8 mouse cellular contexts compared by ENCODE assay signal in the genomic region with DNA sequence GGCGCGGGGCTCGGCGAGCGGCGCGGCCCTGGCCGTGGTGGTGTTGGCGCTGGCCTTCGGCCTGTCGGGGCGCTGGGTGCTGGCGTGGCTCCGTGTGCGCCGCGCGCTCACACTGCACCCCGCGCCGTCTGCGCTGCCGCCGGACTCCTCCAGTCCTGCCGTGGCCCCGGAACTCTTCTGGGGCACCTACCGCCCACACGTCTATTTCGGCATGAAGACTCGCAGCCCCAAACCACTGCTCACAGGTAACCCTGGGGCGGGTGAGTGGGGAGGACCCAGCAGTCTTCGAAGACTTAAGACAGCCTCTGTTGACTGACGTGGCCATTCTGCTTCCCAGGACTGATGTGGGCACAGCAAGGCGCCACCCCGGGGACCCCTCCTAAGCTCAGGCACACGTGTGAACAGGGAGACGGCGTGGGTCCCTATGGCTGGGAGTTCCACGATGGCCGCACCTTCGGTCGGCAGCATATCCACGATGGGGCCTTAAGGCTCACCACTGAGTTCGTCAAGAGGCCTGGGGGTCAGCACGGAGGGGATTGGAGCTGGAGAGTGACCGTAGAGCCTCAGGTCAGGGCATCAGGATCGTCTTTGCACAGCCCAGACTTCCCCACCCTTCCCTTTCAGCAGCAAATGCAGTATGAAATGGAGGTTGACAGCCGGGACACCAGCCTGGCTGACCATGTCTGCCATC. TPM values are rescaled to one million over a fixed set of nuclear protein-coding genes. Genes with fewer than 3 reads are reported as not detected.
DNase-seq lines count a peak whose midpoint lies in the region; ATAC-seq and TF ChIP-seq lines count a peak whose summit lies in the region.

No protein-coding gene starts in this region.

- H3K36me3 ChIP-seq in kidney, postnatal 0 days (ENCODE audit: insufficient read depth, low read length): 0 out of 2 replicates have a peak, but pooled peaks cover 5% of the 10 kb centered on the region
- peaks cover 13% of the 10 kb centered on the region; the same call in 1 of the 2 replicates for H3K36me3 ChIP-seq in forebrain, embryonic 16.5 days (ENCODE audit: control insufficient read depth, insufficient read depth)
- peaks cover 6% of the 10 kb centered on the region for H3K36me3 ChIP-seq in liver, embryonic 14.5 days (replicated peaks; ENCODE audit: control insufficient read depth, insufficient read depth, low read depth)
- H3K36me3 ChIP-seq in stomach, embryonic 16.5 days (ENCODE audit: control insufficient read depth, insufficient read depth, low read length): peaks cover 12% of the 10 kb centered on the region

- no peaks in the 10 kb centered on the region for H3K9me3 ChIP-seq in kidney, postnatal 0 days (replicated peaks; ENCODE audit: low read length)
- H3K9me3 ChIP-seq in forebrain, embryonic 16.5 days (ENCODE audit: control insufficient read depth, low read length): no peaks in the 10 kb centered on the region
- no peaks in the 10 kb centered on the region for H3K9me3 ChIP-seq in liver, embryonic 14.5 days (ENCODE audit: control insufficient read depth, low read length)
- H3K9me3 ChIP-seq in stomach, embryonic 16.5 days (replicated peaks; ENCODE audit: control insufficient read depth, low read length): no peaks in the 10 kb centered on the region

- TF ChIP-seq CTCF in kidney, postnatal 0 days (IDR thresholded peaks at IDR 0.05; ENCODE audit: low read depth): no peak
- 0 out of 2 replicates have a peak, but pooled peaks have one; percentile 2 for TF ChIP-seq CTCF in liver, embryonic 14.5 days (IDR thresholded peaks at IDR 0.05; ENCODE audit: low read depth)

- 2% methylated on average over 48 of the region's 48 CpGs for WGBS in kidney, postnatal 0 days
- 2% methylated on average over 36 of the region's 48 CpGs for WGBS in forebrain, embryonic 16.5 days
- under 1% methylated on average over 38 of the region's 48 CpGs for WGBS in liver, embryonic 14.5 days (ENCODE audit: insufficient replicate concordance)
- under 1% methylated on average over 42 of the region's 48 CpGs for WGBS in stomach, embryonic 16.5 days

- peak overlapping the region; percentile 85 for H3K4me2 ChIP-seq in kidney, postnatal 0 days (ENCODE audit: low read length)
- peak overlapping the region; percentile 97 for H3K4me2 ChIP-seq in forebrain, embryonic 16.5 days (ENCODE audit: low read length)
- peak overlapping the region; percentile 95 for H3K4me2 ChIP-seq in liver, embryonic 14.5 days (ENCODE audit: low read depth)
- peak overlapping the region; percentile 90 for H3K4me2 ChIP-seq in stomach, embryonic 16.5 days (ENCODE audit: low read depth, low read length)

- H3K27ac ChIP-seq in kidney, postnatal 0 days: peak overlapping the region; percentile 76
- H3K27ac ChIP-seq in forebrain, embryonic 16.5 days (ENCODE audit: low read length): peak overlapping the region; percentile 71
- H3K27ac ChIP-seq in liver, embryonic 14.5 days: peak overlapping the region; percentile 65
- peak overlapping the region; percentile 88 for H3K27ac ChIP-seq in stomach, embryonic 16.5 days (ENCODE audit: low read length)

- ATAC-seq in kidney, postnatal 0 days (replicated peaks; ENCODE audit: low FRiP score, low read depth): peak; percentile 4
- peak; percentile 19 for ATAC-seq in forebrain, embryonic 16.5 days
- ATAC-seq in liver, embryonic 14.5 days (ENCODE audit: insufficient read depth): peak; percentile 56; the same call in 1 of the 2 replicates
- peak; percentile 16; the same call in 1 of the 2 replicates for ATAC-seq in stomach, embryonic 16.5 days (ENCODE audit: insufficient read depth, low FRiP score)

- no peak for TF ChIP-seq EP300 in liver, embryonic 14.5 days (IDR thresholded peaks at IDR 0.05; ENCODE audit: low read depth)

- H3K9ac ChIP-seq in kidney, postnatal 0 days (ENCODE audit: low read depth, low read length): peak overlapping the region; percentile 76
- peak overlapping the region; percentile 94 for H3K9ac ChIP-seq in forebrain, embryonic 16.5 days (replicated peaks; ENCODE audit: low read depth, low read length)
- peak overlapping the region; percentile 72 for H3K9ac ChIP-seq in liver, embryonic 14.5 days (replicated peaks)
- H3K9ac ChIP-seq in stomach, embryonic 16.5 days (ENCODE audit: low read length): peak overlapping the region; percentile 93

- H3K4me1 ChIP-seq in kidney, postnatal 0 days (replicated peaks; ENCODE audit: insufficient read depth, low read length): peaks cover 25% of the 10 kb centered on the region
- peaks cover 37% of the 10 kb centered on the region for H3K4me1 ChIP-seq in forebrain, embryonic 16.5 days (replicated peaks; ENCODE audit: control insufficient read depth, insufficient read depth, low read length)
- peaks cover 18 to 23% of the 10 kb centered on the region in 2 experiments for H3K4me1 ChIP-seq in liver, embryonic 14.5 days (replicated peaks; ENCODE audit: control insufficient read depth in 2 of 2, insufficient read depth in 2 of 2, low read length in 1 of 2)
- peaks cover 24% of the 10 kb centered on the region for H3K4me1 ChIP-seq in stomach, embryonic 16.5 days (ENCODE audit: control insufficient read depth, insufficient read depth, low read length)

- peak overlapping the region; percentile 64 for H3K4me3 ChIP-seq in kidney, postnatal 0 days (replicated peaks; ENCODE audit: low read depth, low read length)
- peak overlapping the region; percentile 90 for H3K4me3 ChIP-seq in forebrain, embryonic 16.5 days (replicated peaks; ENCODE audit: low read length)
- peak overlapping the region; percentile 82 to 84 for H3K4me3 ChIP-seq in liver, embryonic 14.5 days (ENCODE audit: insufficient read depth in 1 of 2, low read depth in 2 of 2, low read length in 2 of 2)
- H3K4me3 ChIP-seq in stomach, embryonic 16.5 days (replicated peaks; ENCODE audit: low read length): peak overlapping the region; percentile 86

- H3K27me3 ChIP-seq in kidney, postnatal 0 days (ENCODE audit: insufficient read depth, low read length): no peaks in the 10 kb centered on the region
- no peaks in the 10 kb centered on the region for H3K27me3 ChIP-seq in forebrain, embryonic 16.5 days (replicated peaks; ENCODE audit: control insufficient read depth, insufficient read depth, low read length)
- H3K27me3 ChIP-seq in liver, embryonic 14.5 days (ENCODE audit: control insufficient read depth, insufficient read depth, low read length): no peaks in the 10 kb centered on the region
- H3K27me3 ChIP-seq in stomach, embryonic 16.5 days (ENCODE audit: control insufficient read depth, insufficient read depth, low read length): no peaks in the 10 kb centered on the region

- DNase-seq in kidney, postnatal 0 days (ENCODE audit: low spot score): no peak
- DNase-seq in kidney, postnatal 36 days: no peak
- DNase-seq in R1 (ENCODE audit: low read depth, low spot score): peak; percentile 46
- DNase-seq in liver, embryonic 14.5 days (ENCODE audit: low read depth in 3 of 3, low spot score in 3 of 3): no peak
- DNase-seq in right cerebral cortex, adult 2 months (ENCODE audit: low spot score in 2 of 2): no peak
- no peak for DNase-seq in kidney, postnatal 25 days

RNA-seq across cellular contexts. Expression of gene Mogs, which starts 0.5 kb away (rescaled TPM):
- polyA plus RNA-seq in kidney, postnatal 0 days (2015; fragmentation: Nextera tagmentation; extraction: Ambion mirVana): 33.9 and 37.6 TPM in 2 replicates
- polyA plus RNA-seq in forebrain, embryonic 16.5 days (2015; fragmentation: Nextera tagmentation; extraction: Ambion mirVana): 21.8 and 22.6 TPM in 2 replicates
- polyA plus RNA-seq in liver, embryonic 14.5 days (2012; rRNA removed): 33.9 and 36.9 TPM in 2 replicates
- 28.2 and 32.4 TPM in 2 replicates for polyA plus RNA-seq in liver, embryonic 14.5 days (2014; fragmentation: Nextera tagmentation; extraction: Ambion mirVana)
- polyA plus RNA-seq in stomach, embryonic 16.5 days (2015; fragmentation: Nextera tagmentation; extraction: Ambion mirVana): 8.3 TPM in 2 replicates

RNA-seq across cellular contexts. Expression of gene Wbp1, which starts 5.5 kb away (rescaled TPM):
- 108 and 115 TPM in 2 replicates for polyA plus RNA-seq in kidney, postnatal 0 days (2015; fragmentation: Nextera tagmentation; extraction: Ambion mirVana)
- polyA plus RNA-seq in forebrain, embryonic 16.5 days (2015; fragmentation: Nextera tagmentation; extraction: Ambion mirVana): 209 and 228 TPM in 2 replicates
- 27.7 and 33.6 TPM in 2 replicates for polyA plus RNA-seq in liver, embryonic 14.5 days (2012; rRNA removed)
- 22.0 and 27.1 TPM in 2 replicates for polyA plus RNA-seq in liver, embryonic 14.5 days (2014; fragmentation: Nextera tagmentation; extraction: Ambion mirVana)
- polyA plus RNA-seq in stomach, embryonic 16.5 days (2015; fragmentation: Nextera tagmentation; extraction: Ambion mirVana): 87.9 and 93.8 TPM in 2 replicates

RNA-seq across cellular contexts. Expression of gene Mrpl53, which starts 7.0 kb away (rescaled TPM):
- 165 and 166 TPM in 2 replicates for polyA plus RNA-seq in kidney, postnatal 0 days (2015; fragmentation: Nextera tagmentation; extraction: Ambion mirVana)
- 109 and 122 TPM in 2 replicates for polyA plus RNA-seq in forebrain, embryonic 16.5 days (2015; fragmentation: Nextera tagmentation; extraction: Ambion mirVana)
- polyA plus RNA-seq in liver, embryonic 14.5 days (2012; rRNA removed): 41.1 and 56.6 TPM in 2 replicates
- 87.1 and 87.4 TPM in 2 replicates for polyA plus RNA-seq in liver, embryonic 14.5 days (2014; fragmentation: Nextera tagmentation; extraction: Ambion mirVana)
- polyA plus RNA-seq in stomach, embryonic 16.5 days (2015; fragmentation: Nextera tagmentation; extraction: Ambion mirVana): 115 and 123 TPM in 2 replicates

RNA-seq across cellular contexts. Expression of gene Ino80b, which starts 9.4 kb away (rescaled TPM):
- 14.5 and 16.2 TPM in 2 replicates for polyA plus RNA-seq in kidney, postnatal 0 days (2015; fragmentation: Nextera tagmentation; extraction: Ambion mirVana)
- 11.4 and 14.4 TPM in 2 replicates for polyA plus RNA-seq in forebrain, embryonic 16.5 days (2015; fragmentation: Nextera tagmentation; extraction: Ambion mirVana)
- polyA plus RNA-seq in liver, embryonic 14.5 days (2012; rRNA removed): 9.4 and 11.6 TPM in 2 replicates
- 4.4 and 5.2 TPM in 2 replicates for polyA plus RNA-seq in liver, embryonic 14.5 days (2014; fragmentation: Nextera tagmentation; extraction: Ambion mirVana)
- 7.9 and 8.4 TPM in 2 replicates for polyA plus RNA-seq in stomach, embryonic 16.5 days (2015; fragmentation: Nextera tagmentation; extraction: Ambion mirVana)

RNA-seq across cellular contexts. Expression of gene Gm42688, which starts 14.4 kb away (rescaled TPM):
- polyA plus RNA-seq in kidney, postnatal 0 days (2015; fragmentation: Nextera tagmentation; extraction: Ambion mirVana): 2.7 and 2.9 TPM in 2 replicates
- 4.1 and 4.9 TPM in 2 replicates for polyA plus RNA-seq in forebrain, embryonic 16.5 days (2015; fragmentation: Nextera tagmentation; extraction: Ambion mirVana)
- 2.2 and 2.4 TPM in 2 replicates for polyA plus RNA-seq in liver, embryonic 14.5 days (2012; rRNA removed)
- 0.76 and 0.86 TPM in 2 replicates for polyA plus RNA-seq in liver, embryonic 14.5 days (2014; fragmentation: Nextera tagmentation; extraction: Ambion mirVana)
- 1.8 TPM in 2 replicates for polyA plus RNA-seq in stomach, embryonic 16.5 days (2015; fragmentation: Nextera tagmentation; extraction: Ambion mirVana)

Comparison
In these comparisons a context has a peak if more than half of its experiments do, and no peak if none do; other contexts are left out.
1. ATAC-seq: peak in every context shown above with its lines; median percentile 56 in liver, embryonic 14.5 days; 19 in forebrain, embryonic 16.5 days; 16 in stomach, embryonic 16.5 days; 4 in kidney, postnatal 0 days.